Mouse (Mus musculus): Measurements from ENCODE around the gene Hist1h3c. TPM values are rescaled to one million over a fixed set of nuclear protein-coding genes. Genes with fewer than 3 reads are reported as not detected.
"Not testable (repeated sequence)": the region's sequence is repeated elsewhere in the genome, so short reads cannot be mapped to it uniquely, and the experiment has no call there.

The Hist1h3c gene
- total RNA-seq (2021): 10 to 100 TPM; 11.9 to 12.2 TPM
- long read RNA-seq, experiment 1: 0 reads
- long read RNA-seq, experiment 2: 0 reads

DNA sequence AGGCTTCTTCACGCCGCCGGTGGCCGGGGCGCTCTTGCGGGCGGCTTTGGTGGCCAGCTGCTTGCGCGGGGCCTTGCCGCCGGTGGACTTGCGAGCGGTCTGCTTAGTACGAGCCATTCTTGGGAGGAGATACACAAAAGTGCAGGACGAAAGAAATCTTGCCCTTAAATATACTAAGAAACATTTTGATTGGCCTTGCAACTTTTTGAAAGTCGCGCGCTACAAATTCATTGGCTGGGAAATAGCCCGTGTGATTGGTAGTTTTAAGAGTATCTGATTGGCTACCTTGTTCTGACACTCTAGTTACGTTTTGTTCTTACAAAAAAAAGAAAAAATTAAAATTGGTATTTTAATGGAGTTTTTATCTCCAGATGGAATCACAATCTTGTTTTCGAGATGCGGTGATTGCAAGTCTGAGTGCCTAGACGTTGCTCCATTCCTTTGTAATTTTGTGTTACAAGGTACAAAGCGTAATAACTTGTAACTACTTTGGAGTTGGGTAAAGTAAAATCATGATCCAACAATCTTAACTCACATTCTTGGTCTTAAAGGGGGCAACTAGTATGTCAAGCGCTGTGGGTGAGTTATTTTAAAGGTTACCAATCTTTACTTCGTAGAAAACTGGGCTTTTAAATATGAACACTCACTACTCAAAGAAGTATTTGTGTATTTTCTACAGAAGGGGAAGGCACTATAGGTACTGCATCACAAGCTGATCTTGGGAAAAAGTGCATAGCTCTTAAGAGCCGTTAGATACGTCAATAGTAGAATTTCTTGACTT is at the start of gene Hist1h3c:
Gene Hist1h3c, minus strand, starts transcription at position 222 of the 781 bp plus-strand sequence.
- DNase-seq (ENCODE audit: low spot score in 2 of 2): peak; percentile 79 to 92

DNA sequence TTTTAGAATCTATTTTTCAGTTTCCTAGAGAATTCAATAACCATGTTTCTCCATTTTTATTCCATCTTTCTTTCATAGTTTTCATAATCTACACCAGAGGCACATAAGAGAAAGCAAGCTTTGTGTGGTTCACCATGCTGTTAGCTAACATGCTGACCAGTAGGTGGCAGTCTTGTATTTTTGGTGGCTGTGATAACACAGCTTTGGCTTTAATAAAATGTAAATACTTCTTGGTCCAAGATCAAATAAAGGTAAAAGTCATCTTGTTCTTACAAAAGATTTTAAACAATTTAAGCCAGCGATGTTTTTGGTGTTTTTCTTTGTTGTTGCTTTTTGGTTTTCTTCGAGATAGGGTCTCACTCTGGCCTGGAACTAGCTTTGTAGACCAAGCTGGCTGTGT is 47.1 kb upstream of the Hist1h3c start:
- DNase-seq (ENCODE audit: low spot score in 2 of 2): peak; percentile 10 to 69

DNA sequence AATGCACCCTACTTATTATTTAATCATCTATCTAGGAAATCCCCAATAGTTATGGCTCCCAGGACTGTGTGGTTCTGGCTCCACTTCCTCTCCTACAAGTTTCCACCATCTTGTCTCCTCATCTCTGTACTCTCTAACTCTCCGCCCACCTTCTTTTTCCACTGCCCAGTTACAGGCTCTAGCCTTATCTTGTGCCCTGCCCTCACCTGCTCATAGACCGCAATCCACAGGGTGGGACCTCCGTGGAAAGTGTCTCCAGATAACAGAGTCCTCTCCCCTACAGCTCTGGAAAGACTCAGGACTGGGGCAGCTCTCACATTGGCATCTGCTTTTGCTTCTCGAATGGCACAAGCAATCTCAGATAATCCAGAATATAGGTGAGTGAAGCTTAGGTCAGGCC is 33.6 kb upstream of the Hist1h3c start:
- DNase-seq (ENCODE audit: low spot score in 2 of 2): no peak

DNA sequence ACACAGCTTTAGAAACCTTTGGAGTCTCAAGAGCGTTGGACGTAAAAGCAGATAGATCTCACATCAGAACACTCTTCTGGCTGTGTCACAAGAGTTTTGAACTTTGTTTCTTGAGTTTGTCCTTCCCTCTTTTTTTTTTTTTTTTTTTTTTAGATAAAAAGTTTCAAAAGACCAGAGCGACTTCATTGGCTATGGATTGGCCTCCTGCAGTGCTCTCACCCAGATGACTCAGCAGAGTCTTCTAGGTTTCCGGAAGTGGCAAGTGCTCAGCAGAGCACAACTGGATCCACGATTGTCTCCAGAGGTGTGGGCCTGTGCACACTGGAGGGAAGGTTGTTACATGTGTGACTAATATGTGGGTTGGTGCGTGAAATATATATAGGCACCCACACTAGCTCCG is 32.9 kb upstream of the Hist1h3c start:
- no peak for DNase-seq (ENCODE audit: low spot score in 2 of 2)

DNA sequence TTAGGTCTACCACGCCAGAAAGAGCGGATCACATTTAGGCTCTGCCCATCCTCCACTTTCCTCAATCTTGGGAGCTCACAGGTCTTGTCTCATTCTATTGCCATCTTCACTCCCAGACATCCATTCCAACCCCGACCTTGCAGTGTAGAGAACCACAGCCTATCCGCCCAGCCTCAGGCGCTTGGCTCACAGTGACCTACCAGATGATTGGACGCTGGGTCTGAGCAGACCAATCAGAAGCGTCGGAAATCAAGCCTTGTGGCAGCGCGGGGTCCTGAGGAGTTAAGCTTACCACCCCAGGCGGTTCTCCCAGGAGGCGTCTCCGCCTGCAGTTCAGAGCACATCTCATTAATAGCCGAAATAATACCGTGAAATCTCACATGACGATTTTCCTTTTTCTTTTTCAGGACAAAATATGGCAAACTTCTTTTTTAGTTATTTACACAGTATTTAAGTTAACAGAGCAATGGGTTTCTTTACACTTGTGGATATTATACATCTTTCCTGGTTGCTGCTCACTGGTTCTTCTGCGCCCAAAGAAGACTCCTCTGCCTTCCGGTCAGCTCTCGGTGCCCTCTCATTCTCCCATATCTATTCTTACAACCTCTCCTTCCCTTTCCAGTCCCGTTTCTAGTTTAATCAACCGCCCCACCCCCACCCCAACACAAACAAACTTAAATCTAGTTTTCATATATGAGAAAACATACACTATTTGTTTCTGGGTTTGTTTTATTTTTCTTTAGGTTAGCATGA is 27.3 kb upstream of the Hist1h3c start:
- peak in 1 of 2 experiments; percentile 21 for DNase-seq (ENCODE audit: low spot score in 2 of 2)

DNA sequence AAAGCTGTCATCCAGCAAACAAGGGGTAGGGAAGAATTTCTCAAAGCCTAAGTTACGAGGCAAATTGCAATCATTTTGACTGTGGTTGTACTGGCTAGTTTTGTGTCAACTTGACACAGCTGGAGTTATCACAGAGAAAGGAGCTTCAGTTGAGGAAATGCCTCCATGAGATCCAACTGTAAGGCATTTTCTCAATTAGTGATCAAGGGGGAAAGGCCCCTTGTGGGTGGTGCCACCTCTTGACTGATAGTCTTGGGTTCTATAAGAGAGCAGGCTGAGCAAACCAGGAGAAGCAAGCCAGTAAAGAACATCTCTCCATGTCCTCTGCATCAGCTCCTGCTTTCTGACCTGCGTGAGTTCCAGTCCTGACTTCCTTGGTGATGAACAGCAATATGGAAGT is 24.2 kb upstream of the Hist1h3c start, which contains the start of gene Trim38:
Gene Trim38, plus strand, starts transcription at position 301 of the 400 bp plus-strand sequence.
- DNase-seq (ENCODE audit: low spot score in 2 of 2): not testable (repeated sequence)

DNA sequence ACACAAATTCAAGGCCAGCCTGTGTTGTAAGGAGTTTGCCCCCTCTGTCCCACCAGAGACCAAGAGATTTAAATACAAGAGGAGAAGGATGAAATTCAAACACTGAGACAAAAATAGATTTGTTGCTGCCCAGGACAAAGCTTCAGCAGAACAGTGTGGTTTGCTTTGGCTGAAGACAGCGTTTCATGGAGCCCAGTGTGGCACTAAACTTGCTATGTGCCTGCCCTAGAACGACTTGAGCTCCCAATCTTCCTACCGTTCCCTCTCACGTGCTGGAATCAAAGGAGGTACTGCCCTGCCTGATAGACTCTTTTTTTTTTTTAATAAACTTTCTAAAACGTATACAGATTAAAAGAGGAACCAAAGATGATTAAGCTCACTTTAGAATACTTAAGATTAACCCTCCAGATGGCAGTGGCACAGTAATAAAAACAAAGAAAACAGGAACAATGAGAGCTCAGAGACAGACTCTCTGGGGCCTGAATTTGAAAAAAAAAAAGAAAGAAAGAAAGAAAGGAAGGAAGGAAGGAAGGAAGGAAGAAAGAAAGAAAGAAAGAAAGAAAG is 23.5 kb upstream of the Hist1h3c start:
- DNase-seq (ENCODE audit: low spot score in 2 of 2): no peak

DNA sequence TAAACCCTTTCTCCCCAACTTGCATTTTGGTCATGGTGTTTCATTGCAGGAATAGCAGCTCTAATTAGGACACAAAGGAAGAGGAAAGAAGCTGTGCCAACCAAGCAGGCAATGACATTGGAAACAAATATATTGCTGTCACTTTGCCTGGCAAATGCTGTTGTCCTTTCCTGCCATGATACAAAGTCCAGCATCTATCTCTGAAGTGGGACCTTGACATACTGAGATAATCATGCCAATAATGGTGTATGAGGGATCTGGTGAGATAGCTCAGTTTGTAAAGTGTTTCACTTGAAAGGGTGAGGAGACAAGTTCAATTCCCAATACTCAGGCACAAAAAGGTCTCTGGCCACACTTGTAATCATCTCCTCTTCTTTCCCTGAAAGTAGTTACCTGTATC is 21.4 kb upstream of the Hist1h3c start:
- no peak for DNase-seq (ENCODE audit: low spot score in 2 of 2)

DNA sequence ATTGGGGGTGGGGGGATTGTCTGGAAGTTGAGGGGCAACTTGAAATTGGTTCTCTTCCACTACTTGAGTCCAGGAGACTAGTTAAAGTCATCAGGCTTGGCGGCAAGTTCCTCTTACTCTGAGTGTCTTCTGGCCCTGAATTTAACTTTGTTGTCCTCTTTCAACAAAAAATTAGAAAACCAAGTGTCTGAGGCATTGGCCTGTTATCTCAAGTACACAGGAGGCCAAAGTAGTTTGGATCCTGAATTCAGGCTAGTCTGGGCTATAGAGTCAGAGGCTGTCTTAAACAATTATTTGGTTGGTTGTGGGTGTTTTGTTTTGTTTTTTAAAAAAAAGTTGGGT is 19.7 kb upstream of the Hist1h3c start:
- DNase-seq (ENCODE audit: low spot score in 2 of 2): no peak

DNA sequence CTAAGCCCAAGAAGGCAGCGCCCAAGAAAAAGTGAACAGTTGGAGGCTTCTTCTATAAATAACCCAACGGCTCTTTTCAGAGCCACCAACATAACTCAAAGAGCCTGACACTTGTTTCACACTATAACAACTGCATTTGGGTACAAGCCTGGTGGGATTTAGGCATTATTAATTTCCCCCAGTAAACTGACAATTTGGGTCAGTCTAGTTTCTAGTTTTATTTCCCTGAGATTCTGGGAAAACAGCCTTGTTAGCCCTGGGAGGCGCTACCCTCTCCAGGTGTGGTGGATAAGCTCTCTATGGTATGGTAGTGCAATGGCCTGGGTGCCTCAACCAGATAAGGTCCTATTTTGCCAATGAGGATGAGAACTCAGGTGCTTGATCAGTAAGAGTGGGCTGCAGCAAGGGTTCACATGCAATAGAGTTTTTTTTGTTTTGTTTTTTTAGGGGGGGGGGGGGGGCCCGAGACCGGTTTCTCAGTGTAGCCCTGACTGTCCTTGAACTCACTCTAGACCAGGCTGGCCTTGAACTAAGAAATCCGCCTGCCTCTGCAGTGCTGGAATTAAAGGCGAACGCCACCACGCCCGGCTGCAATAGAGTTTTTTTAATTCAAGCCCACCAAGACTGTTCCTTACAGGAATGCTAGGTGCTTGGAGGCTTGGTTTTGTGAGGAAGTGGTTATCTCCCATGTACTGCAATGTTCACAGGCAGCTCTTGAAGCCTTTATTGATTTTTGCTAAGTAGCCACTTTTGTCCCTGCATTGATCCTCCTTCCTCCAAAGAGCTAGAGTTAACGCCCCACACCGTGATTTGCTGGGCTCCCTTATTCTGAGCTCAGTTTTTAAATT is 19.1 kb upstream of the Hist1h3c start:
- DNase-seq (ENCODE audit: low spot score in 2 of 2): no peak

DNA sequence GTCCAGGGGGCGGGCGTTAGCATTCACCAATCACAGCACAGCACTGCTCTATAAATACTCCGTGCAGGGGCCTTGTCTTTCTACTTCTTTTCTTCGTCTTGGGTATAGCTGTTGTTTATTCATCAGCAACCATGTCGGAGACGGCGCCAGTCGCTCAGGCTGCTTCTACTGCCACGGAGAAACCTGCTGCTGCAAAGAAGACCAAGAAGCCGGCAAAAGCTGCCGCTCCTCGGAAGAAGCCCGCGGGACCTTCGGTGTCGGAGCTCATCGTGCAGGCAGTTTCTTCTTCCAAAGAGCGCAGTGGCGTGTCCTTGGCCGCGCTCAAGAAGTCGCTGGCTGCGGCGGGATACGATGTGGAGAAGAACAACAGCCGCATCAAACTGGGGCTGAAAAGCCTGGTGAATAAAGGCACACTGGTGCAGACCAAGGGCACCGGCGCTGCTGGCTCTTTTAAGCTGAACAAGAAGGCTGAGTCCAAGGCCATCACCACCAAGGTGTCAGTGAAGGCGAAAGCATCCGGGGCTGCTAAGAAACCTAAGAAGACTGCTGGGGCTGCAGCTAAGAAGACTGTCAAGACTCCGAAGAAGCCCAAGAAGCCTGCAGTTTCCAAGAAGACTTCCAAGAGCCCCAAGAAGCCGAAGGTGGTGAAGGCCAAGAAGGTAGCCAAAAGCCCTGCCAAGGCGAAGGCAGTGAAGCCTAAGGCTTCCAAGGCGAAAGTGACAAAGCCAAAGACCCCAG is 18.4 kb upstream of the Hist1h3c start, which contains the start of gene Hist1h1a:
Gene Hist1h1a, plus strand, starts transcription at position 81 of the 738 bp plus-strand sequence.
- DNase-seq (ENCODE audit: low spot score in 2 of 2): peak; percentile 82 to 83

DNA sequence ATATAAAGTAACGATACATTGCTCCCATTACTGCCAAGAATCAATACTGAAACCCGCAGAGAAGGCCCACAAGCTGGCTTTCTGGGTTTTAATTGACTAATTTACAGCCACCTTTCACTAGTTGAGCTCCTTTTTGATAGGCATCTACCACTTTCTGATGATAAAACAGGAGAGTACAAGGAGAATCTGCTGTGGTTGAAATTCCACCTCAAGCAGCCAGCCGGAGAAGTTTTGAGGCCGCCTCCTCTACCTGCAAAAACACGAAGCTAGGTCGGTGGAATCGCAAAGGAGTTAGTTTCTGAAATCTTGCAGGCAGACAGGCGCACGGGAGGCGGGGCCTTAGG is 17.8 kb upstream of the Hist1h3c start:
- DNase-seq (ENCODE audit: low spot score in 2 of 2): no peak

DNA sequence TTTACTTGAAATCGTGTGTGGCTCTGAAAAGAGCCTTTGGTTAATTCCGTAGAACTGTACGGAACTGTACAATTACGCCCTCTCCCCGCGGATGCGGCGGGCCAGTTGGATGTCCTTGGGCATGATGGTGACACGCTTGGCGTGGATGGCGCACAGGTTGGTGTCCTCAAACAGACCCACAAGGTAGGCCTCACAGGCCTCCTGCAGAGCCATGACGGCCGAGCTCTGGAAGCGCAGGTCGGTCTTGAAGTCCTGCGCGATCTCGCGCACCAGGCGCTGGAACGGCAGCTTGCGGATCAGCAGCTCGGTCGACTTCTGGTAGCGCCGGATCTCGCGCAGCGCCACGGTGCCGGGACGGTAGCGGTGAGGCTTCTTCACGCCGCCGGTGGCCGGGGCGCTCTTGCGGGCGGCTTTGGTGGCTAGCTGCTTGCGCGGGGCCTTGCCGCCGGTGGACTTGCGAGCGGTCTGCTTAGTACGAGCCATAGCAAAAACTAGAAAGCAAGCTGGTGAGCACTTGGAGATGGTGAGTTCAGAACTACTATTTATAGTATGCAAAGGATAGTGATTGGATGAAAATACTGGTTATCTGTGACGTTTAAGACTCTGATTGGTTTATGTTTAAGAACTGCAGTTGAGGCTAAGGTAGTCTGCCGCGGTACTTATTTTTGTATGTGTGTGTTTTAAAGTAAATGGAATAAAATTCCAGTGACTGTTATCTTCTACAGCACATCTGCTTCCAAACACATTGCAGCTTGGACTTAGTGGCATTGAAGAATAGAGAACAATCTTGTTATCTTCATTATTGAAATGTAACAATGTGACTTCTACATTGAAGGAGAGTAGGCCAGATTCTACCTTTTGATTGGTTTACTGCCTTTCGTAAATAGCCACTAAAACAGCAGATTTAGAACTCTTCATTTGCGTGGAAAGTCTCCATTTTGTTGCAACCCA is 16.7 kb upstream of the Hist1h3c start, which contains the start of gene Hist1h3a:
Gene Hist1h3a, minus strand, starts transcription at position 516 of the 951 bp plus-strand sequence.
- DNase-seq (ENCODE audit: low spot score in 2 of 2): peak; percentile 52 to 86

DNA sequence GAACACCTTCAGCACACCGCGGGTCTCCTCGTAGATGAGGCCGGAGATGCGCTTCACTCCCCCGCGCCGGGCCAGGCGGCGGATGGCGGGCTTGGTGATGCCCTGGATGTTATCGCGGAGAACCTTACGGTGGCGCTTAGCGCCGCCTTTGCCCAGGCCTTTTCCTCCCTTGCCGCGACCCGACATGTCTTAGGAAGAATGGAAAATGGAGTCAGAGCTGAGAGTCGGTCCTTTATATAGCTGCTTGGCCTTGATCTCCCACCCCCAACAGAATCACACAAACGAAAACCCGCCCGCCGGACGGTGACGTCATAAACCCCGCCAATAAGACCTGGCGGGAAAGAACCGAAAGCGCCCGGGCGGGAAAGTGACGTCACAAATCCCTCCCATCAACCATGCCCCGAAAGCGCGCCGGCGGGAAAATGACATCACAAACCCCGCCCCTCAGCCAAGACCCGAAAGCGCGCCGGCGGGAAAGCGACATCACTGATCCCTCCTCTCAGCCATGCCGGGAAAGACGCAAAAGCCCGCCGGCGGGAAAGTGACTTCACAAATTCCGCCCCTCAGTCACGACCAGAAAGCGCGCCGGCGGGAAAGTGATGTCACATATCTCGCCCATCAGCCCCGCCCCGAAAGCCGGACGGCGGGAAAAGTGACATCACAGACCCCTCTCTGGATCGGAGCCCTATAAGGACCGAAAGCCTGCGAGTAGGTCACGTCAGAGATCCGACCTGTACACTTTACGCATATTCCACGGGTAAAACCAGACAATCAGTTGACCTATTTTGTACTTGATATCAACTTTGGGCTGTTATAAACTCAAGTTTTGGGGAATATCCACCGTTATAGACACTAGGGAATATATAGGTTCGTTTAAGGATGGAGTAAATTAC is 15.8 kb upstream of the Hist1h3c start, which contains the start of gene Hist1h4a:
Gene Hist1h4a, minus strand, starts transcription at position 259 of the 893 bp plus-strand sequence.
- peak; percentile 98 to 99 for DNase-seq (ENCODE audit: low spot score in 2 of 2)

DNA sequence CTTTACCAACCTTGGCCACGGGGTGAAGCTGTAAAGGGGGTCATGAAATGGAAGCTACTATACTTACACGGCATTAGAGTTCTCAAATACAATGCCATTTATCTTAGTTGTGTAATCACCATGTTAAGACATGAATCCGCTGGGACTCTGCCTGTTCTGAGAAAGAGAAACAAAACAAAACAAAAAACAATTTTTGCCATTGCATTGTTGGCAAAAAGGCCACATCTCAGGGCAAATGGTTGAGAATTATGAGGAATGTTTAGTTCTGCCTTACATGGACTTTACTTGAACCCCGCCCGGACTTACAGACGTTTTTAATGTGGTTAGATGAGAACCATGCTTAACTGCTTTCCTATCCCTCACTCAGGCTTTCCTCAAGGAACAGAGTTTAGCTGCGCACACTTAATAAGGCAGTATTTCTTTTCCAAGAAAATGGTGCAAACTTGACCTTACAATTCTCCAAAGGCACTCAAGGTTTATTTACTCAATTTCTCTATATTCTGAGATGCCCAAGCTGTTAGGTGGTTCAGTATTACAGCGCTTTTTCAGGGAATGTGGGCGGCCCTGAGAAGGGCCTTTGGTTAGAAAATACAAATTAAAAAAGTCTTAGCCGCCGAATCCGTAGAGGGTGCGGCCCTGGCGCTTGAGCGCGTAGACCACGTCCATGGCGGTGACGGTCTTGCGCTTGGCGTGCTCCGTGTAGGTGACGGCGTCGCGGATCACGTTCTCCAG is 15.0 kb upstream of the Hist1h3c start:
- no peak for DNase-seq (ENCODE audit: low spot score in 2 of 2)

DNA sequence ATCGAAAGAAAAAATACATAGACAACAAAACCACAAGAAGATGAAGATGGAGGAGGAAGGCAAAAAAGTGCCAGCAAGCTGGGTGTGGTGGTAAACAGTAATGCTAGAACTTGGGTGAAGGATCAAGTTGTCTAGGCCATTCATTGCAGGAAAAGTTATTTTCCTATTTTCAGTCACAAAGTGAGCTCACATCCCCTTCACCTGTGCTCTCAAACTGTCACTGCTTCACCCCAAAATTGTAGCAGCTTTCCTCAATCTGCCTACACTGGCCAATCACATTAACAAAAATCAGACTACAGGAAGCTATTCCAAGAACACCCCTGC is 14.5 kb upstream of the Hist1h3c start:
- no peak for DNase-seq (ENCODE audit: low spot score in 2 of 2)

DNA sequence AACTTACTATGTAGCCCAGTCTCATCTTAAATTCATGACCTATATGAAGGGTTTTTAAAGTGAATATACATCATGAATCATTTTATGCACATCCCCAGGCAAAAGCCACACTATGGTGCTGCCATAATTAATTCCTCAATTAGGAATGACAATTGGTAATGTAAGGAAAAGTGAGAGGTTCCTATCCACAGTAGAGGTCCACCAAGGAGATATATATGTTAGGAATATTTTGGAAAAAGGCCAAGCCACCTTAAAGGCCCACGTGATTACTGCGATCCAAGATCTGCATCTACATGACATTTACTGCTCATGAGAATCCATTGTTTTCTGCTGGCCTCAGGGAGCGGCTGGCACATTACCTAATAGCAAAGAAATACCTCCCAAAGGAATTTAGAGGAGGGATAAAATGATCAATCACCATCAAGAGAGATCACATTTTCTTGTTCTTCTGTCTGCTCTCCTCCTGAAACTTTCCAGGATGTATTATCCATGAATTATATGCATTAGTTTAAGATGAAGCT is 13.9 kb upstream of the Hist1h3c start:
- no peak for DNase-seq (ENCODE audit: low spot score in 2 of 2)

Measured in layer of hippocampus, postnatal 14 days (tissue).